Mouse (Mus musculus) T-cell, adult 66 days (primary cell): ENCODE results near the gene Camkk1. TPM values are rescaled to one million over a fixed set of nuclear protein-coding genes. Genes with fewer than 3 reads are reported as not detected.

Experiments used
- total RNA-seq, 2 experiments: library from RNA; stranded (reverse); gene quantifications; 3 replicates in 1 of 2; 4 replicates in 1 of 2; pipeline ENCODE4 v1.2.4; 2023

The Camkk1 gene
- 1 to 10 TPM; 4.9 to 5.3 TPM for total RNA-seq

GRCm38 (mm10) chr11:73018471-73019146 lies at the start of gene Camkk1:
Gene Camkk1 (plus strand): TSS chr11:73019008.

GRCm38 (mm10) chr11:72998771-72999170 lies 20.0 kb upstream of the Camkk1 start, which contains the start of gene P2rx1:
Gene P2rx1 (plus strand): TSS chr11:72999103.

GRCm38 (mm10) chr11:73047542-73047996 lies 28.8 kb downstream of the Camkk1 start, which contains the start of gene Ncbp3:
Gene Ncbp3 (plus strand): TSS chr11:73047783.

GRCm38 (mm10) chr11:73090283-73090682 lies 71.5 kb downstream of the Camkk1 start, which contains the start of gene Itgae:
Gene Itgae (plus strand): TSS chr11:73090583.

Other genes starting within 250 kb of the Camkk1 start
- 1 to 10 TPM; 5.6 to 8.5 TPM for gene Cyb5d2, start 222.9 kb upstream of the Camkk1 start, total RNA-seq
- 10 to 100 TPM; 83.9 to 99.4 TPM for gene Zzef1, start 222.8 kb upstream of the Camkk1 start, total RNA-seq
- 100 to 1,000 TPM; 226 to 247 TPM for gene Atp2a3, start 57.8 kb upstream of the Camkk1 start, total RNA-seq
- gene P2rx1, start 19.9 kb upstream of the Camkk1 start, total RNA-seq = 1 to 10 TPM in 1 of 2 experiments, under 1 TPM in 1; 0.73 to 1.5 TPM
- gene Ncbp3, start 28.8 kb downstream of the Camkk1 start, total RNA-seq = 10 to 100 TPM; 26.4 to 30.1 TPM
- gene Itgae, start 71.6 kb downstream of the Camkk1 start, total RNA-seq = 10 to 100 TPM; 27.3 to 32.7 TPM
- 1 to 10 TPM; 2.6 to 3.0 TPM for gene Haspin, start 119.3 kb downstream of the Camkk1 start, total RNA-seq
- gene P2rx5, start 141.4 kb downstream of the Camkk1 start, total RNA-seq = under 1 TPM in 1 of 2 experiments, not detected in 1; 0.76 TPM
- 10 to 100 TPM; 45.0 to 48.6 TPM for gene Emc6, start 158.0 kb downstream of the Camkk1 start, total RNA-seq
- 1 to 10 TPM; 8.7 to 9.8 TPM for gene Tax1bp3, start 158.1 kb downstream of the Camkk1 start, total RNA-seq
- gene Ctns, start 180.0 kb downstream of the Camkk1 start, total RNA-seq = 10 to 100 TPM; 17.6 to 19.5 TPM
- 1 to 10 TPM; 5.7 to 6.6 TPM for gene Shpk, start 180.5 kb downstream of the Camkk1 start, total RNA-seq
- gene Trpv1, start 215.3 kb downstream of the Camkk1 start, total RNA-seq = not detected
- gene Trpv3, start 248.4 kb downstream of the Camkk1 start, total RNA-seq = not detected